Mouse (Mus musculus) thymus, adult 18-20 months (tissue): ENCODE data around the gene Ctnna2.

ENCODE experiments used
- DNase-seq, 2 experiments: peaks; one replicate each; pipeline ENCODE4 v3.0.0; 2022; ENCODE audit warnings: mixed read lengths in 2 of 2

Ctnna2 gene

GRCm38 (mm10) chr6:77421564-77422139 is 557.8 kb downstream of the Ctnna2 start:
- DNase-seq, result no peak

GRCm38 (mm10) chr6:77416999-77417398 is 562.5 kb downstream of the Ctnna2 start:
- no peak for DNase-seq

- DNase-seq, result no peak
Observed at GRCm38 (mm10) chr6:77413530-77413929, 566.0 kb downstream of the Ctnna2 start.

DNA sequence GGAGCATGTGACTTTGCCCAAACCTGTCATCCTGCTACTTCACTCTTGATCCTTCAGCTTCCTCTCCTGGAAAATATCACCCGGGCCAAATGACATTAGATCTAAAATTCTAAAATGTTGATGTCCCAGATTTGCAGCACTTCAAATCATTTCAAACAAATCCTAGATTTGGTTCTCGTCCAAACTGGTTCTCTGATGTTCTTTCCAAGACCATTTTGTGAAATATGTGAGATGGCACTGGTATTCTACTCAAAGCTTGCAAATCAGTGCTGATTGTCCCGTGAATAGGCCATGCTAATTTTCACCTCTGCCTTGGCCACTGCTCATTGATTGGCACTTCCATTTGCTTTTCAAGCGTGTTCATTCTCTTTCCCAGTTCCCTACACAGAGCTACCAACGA is 571.0 kb downstream of the Ctnna2 start:
- DNase-seq, result no peak

- no peak for DNase-seq
Observed at GRCm38 (mm10) chr6:77400751-77401150, 578.7 kb downstream of the Ctnna2 start.

- no peak for DNase-seq
Observed at GRCm38 (mm10) chr6:77391663-77392062, 587.8 kb downstream of the Ctnna2 start.

GRCm38 (mm10) chr6:77381309-77381708 is 598.2 kb downstream of the Ctnna2 start:
- DNase-seq, result no peak

DNA sequence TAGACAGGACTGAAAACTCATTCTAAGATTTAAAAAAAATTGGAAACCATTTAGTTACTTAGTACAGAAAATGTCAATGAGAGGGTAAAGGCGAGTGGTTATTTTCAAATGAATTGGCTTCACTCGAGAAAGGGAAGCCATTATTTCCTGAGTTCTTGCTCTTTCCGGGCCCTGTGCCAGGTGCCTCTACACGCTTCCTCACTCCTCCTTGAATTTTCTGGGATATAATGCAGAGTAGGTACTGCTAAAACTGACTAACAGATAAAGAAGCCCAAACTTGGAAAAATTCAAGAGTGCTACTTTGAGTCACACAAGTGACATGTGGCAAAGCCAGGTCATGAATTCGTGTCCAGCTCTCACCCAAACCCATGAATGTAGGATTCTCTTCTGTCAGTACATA is 606.4 kb downstream of the Ctnna2 start:
- no peak for DNase-seq

GRCm38 (mm10) chr6:77371147-77371546 is 608.4 kb downstream of the Ctnna2 start:
- no peak for DNase-seq

GRCm38 (mm10) chr6:77358471-77358837 is 621.0 kb downstream of the Ctnna2 start:
- DNase-seq, result no peak

GRCm38 (mm10) chr6:77357748-77358470 is 621.6 kb downstream of the Ctnna2 start:
- DNase-seq, result no peak

GRCm38 (mm10) chr6:77354826-77355225 is 624.7 kb downstream of the Ctnna2 start:
- DNase-seq, result no peak

DNA sequence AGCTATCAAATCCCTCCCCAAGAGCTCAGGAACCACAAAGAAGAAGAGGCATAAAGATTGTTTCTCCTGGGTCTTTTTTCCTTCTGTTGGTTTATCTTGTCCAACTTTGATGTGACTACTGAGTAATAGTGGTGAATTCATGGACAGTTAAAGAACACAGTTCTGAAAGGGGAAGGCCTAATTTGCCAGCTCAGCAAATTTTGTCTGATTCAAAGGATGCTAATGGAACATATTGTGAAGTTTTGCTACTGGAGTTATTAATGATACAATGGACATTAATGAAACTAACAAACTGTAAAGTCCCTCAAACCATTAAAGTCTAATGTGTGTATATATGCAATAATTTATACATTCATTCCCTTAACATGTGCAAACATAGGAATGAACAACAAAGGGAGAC is 635.7 kb downstream of the Ctnna2 start:
- DNase-seq, result no peak

- DNase-seq, result no peak
Observed at GRCm38 (mm10) chr6:77335537-77335936, 644.0 kb downstream of the Ctnna2 start.

DNA sequence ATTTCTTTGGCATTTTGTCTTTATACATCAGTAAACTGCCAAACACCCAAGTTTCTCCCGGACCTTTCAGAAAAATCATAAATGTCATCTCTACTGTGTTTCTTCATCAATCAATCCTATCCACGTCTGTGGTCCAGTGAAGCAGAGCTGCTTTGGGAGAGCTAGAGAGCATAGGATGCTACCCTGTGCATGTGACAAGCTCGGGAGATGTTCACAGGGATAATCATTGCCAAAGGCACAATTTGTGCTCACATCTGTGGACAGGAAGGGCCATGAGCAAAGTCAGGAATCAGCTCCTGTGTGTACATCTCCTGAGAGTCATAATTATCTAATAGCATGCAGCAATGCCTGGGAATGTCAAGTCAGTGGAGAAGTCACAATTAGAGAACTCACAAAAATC is 654.8 kb downstream of the Ctnna2 start:
- DNase-seq, result no peak

DNA sequence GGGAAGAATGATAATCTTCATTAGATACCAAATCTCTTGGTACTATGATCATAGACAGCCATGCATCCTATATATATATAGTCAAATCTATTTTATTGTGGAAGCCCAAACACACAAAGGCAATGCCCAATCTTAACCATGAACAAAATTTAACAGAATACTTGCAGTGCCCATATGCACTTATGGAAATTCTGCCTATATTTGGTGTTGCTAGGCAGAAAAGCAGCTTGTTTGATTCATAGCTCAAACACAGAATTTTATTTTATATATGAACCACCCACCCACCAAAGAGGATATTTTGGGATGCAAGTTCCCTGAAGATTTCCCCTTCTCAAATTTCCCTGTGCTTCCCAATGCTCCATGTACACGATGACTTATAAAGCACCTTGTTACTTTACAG is 655.2 kb downstream of the Ctnna2 start:
- no peak for DNase-seq

DNA sequence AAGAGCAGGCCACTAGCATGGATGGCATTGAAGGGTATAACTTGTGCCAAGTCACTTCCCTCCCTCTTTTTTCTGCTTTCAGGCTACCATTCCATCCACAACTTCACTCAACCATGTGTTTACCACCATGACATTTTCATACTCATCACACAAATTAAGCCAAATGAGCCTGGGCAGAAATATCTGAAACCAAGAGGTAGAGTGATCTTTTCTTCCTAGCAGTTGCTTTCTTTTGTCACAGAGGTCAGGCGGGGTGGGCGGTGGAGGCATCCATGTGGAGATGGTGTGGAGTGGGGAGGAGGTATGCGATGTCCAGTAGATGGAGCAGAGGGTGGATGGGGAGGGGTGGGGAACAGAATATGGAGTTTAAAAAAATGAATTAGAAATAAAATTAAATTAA is 672.7 kb downstream of the Ctnna2 start:
- no peak for DNase-seq

DNA sequence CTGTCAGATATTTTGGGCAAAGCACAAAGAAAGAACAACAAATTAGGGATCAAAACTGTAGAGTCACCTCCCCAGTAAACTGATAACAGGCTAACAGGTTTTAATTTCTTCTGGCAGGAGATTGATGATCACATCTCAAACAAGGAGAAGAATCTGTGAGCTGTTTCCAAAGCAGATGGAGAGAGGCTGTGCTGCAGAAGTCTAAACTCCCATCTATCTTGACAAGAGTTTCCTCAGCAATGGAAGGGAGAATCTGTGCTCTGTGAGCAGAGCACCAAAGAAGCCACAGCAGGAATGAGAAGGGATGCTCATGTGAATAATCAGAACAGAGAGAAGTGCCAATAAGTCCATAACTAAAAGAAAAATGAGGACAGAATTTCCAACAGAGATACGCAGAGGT is 678.2 kb downstream of the Ctnna2 start:
- no peak for DNase-seq

- DNase-seq, result no peak
Observed at GRCm38 (mm10) chr6:77291415-77291814, 688.1 kb downstream of the Ctnna2 start.

DNA sequence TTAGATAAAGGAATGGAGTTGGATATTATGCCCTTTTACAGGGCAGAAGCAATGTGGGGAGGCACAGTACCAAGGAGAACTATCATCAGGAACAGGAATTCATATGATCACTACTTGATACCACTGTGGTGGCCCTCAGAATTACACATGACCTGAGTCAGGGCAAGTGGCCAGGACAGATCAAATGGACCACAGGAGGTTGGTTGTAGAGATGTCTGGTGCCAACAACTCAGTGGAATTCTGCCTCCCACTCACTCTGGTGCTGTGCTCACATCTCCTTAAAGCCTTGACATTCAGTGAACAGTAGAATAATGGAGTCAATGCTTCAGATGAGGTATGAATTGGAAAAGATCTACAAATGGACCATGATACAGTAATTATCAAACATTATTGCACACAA is 691.1 kb downstream of the Ctnna2 start:
- no peak for DNase-seq

DNA sequence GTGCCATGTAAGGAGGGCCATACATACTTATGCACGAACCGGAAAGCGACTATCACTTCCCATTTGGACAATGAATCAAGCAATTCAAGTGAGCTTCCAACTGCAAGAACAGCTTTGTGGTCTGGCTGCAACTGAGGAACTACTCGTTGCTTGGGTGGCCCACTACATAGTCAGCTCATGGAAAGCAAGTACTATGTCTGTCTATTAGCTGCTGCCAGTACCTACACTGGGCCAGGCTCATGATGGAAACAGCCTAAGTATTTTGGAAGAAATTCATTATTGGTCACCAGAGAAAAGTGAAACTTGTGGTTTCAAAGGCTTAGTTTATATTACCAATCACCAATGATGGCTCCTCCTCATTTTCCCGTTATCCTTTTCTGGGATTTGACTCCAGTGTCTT is 693.2 kb downstream of the Ctnna2 start:
- no peak for DNase-seq

DNA sequence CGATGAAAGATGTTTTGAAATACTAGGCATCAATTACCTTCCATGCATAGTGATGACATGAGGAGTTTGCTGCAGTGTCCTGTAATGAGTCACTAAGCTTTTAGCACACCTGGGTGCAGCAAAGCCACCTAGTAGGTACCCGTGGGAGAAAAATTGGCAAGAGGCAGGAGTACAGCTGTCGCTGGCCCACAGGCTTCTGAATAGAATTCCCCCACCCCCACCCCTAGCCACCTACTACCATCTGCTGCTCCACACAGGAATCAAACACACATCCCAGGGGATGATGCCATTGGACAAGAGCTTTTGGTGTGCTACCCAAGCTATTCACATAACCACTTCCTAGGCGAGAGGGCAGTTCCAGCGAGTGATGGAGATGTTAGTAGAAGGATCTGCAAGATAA is 700.7 kb downstream of the Ctnna2 start:
- no peak for DNase-seq

GRCm38 (mm10) chr6:77265163-77265562 is 714.3 kb downstream of the Ctnna2 start:
- DNase-seq, result no peak

DNA sequence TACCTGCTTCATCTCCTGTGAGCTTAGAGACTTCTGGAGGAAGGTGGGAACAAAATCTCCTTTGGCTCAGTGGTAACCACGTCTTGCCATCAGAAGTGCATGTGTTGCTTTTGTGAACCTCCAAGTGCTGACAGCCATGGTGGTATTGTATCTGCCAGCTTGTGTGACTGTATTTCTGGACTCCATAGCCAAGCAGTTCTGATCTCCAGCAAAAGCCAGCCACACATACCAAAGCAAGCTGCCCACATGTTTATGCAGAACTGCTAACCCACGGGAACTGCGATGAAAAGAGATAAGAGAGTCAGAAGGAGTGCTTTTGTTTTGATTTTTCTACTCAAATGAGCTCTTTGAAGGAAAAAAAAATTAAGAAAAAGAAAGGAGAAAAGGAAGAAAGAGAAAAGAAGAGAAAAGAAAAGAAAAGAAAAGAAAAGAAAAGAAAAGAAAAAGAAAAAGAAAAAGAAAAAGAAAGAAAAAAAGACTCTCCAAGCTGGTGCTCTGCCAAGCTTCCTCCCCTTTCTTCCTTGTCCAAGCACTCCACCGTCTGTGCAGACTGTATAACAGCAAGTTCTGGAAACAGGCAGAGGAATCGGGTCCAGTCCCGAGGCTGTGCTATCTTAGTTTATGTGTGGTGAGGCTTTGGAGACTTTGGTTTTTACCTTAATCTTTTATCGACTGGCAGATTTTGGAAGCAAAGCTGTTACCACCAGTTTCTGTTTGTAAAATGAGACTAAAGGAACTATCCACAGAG is 722.0 kb downstream of the Ctnna2 start:
- DNase-seq, result no peak
